Mouse (Mus musculus) embryonic fibroblast, embryonic 13.5 days (primary cell): Measurements from ENCODE around the gene Dip2b. TPM values are rescaled to one million over a fixed set of nuclear protein-coding genes. Genes with fewer than 3 reads are reported as not detected.

Experiments used
- H3K27ac ChIP-seq: 2 replicates; pipeline ENCODE4 v1.5.1; 2012; ENCODE audit warnings: low read length, control low read depth, inconsistent platforms; ENCODE audit not compliant: insufficient read depth
- H3K4me1 ChIP-seq: 2 replicates; pipeline ENCODE4 v1.6.1; 2011; ENCODE audit warnings: low read length; ENCODE audit not compliant: control insufficient read depth, insufficient read depth
- H3K4me3 ChIP-seq: 2 replicates; pipeline ENCODE4 v1.5.1; 2011; ENCODE audit warnings: mild to moderate bottlenecking, control low read depth, low read length; ENCODE audit not compliant: insufficient read depth
- CTCF ChIP-seq: IDR thresholded peaks from 2 replicates; pipeline ENCODE4 v1.5.1; 2011; ENCODE audit warnings: mild to moderate bottlenecking, control low read depth, low read length, moderate library complexity, borderline replicate concordance; ENCODE audit not compliant: insufficient read depth
- POLR2A ChIP-seq: IDR thresholded peaks from 2 replicates; pipeline ENCODE4 v1.6.1; 2011; ENCODE audit warnings: low read depth, mild to moderate bottlenecking, control low read depth, low read length, moderate library complexity
- polyA plus RNA-seq: library from polyadenylated mRNA; stranded (reverse); fragments of >200 nt; gene quantifications from 2 replicates; pipeline ENCODE4 v1.2.4, GENCODE M21; 2011; ENCODE audit warnings: low read depth; ENCODE audit not compliant: missing spikeins, insufficient read length

Gene Dip2b
- polyA plus RNA-seq, 1 experiment, result 20.6 TPM

- peak overlapping the region; percentile 32 for H3K27ac ChIP-seq
- no peak for TF ChIP-seq CTCF
- no peak for TF ChIP-seq POLR2A
These were observed 61.9 kb downstream of the Dip2b start for GRCm38 (mm10) chr15:100100336-100100735.

GRCm38 (mm10) chr15:100101206-100101605 lies 62.7 kb downstream of the Dip2b start:
- Histone ChIP-seq H3K4me3 (no peak overlapping the region), H3K4me1 (peaks cover 17% of the 10 kb centered on the region), H3K27ac (peak overlapping the region; percentile 32)
- TF ChIP-seq POLR2A, result no peak
- no peak for TF ChIP-seq CTCF

More at GRCm38 (mm10) chr15:100100336-100100735, 61.9 kb downstream of the Dip2b start:
- Histone ChIP-seq H3K4me1 (peaks cover 17% of the 10 kb centered on the region), H3K4me3 (no peak overlapping the region)

GRCm38 (mm10) chr15:100104126-100104525 lies 65.7 kb downstream of the Dip2b start:
- no peak overlapping the region for H3K4me3 ChIP-seq
- no peak overlapping the region for H3K27ac ChIP-seq
- H3K4me1 ChIP-seq, result peaks cover 30% of the 10 kb centered on the region
- TF ChIP-seq POLR2A (no peak), CTCF (no peak)

GRCm38 (mm10) chr15:100108071-100108782 lies 69.8 kb downstream of the Dip2b start:
- Histone ChIP-seq H3K4me3 (no peak overlapping the region), H3K4me1 (peaks cover 13% of the 10 kb centered on the region), H3K27ac (peak overlapping the region; percentile 48)
- no peak for TF ChIP-seq CTCF
- no peak for TF ChIP-seq POLR2A

- H3K4me3 ChIP-seq, result no peak overlapping the region
- TF ChIP-seq CTCF (no peak), POLR2A (no peak)
- peaks cover 17% of the 10 kb centered on the region for H3K4me1 ChIP-seq
- H3K27ac ChIP-seq, result no peak overlapping the region
These were observed 71.5 kb downstream of the Dip2b start for GRCm38 (mm10) chr15:100109916-100110315.

GRCm38 (mm10) chr15:100111891-100112290 lies 73.4 kb downstream of the Dip2b start:
- Histone ChIP-seq H3K27ac (no peak overlapping the region), H3K4me1 (peaks cover 16% of the 10 kb centered on the region), H3K4me3 (no peak overlapping the region)
- no peak for TF ChIP-seq CTCF

GRCm38 (mm10) chr15:100112309-100112966 lies 74.0 kb downstream of the Dip2b start:
- no peak overlapping the region for H3K4me3 ChIP-seq
- TF ChIP-seq CTCF (no peak), POLR2A (no peak)
- no peak overlapping the region for H3K27ac ChIP-seq
- H3K4me1 ChIP-seq, result peaks cover 16% of the 10 kb centered on the region

- Histone ChIP-seq H3K4me1 (peaks cover 6% of the 10 kb centered on the region; the same call in 1 of the 2 replicates), H3K27ac (no peak overlapping the region), H3K4me3 (no peak overlapping the region)
- TF ChIP-seq CTCF (no peak), POLR2A (no peak)
These were observed 75.1 kb downstream of the Dip2b start for GRCm38 (mm10) chr15:100113343-100114275.

- Histone ChIP-seq H3K4me1 (peaks cover 6% of the 10 kb centered on the region), H3K27ac (no peak overlapping the region), H3K4me3 (no peak overlapping the region)
- TF ChIP-seq CTCF (no peak), POLR2A (no peak)
These were observed 77.0 kb downstream of the Dip2b start for GRCm38 (mm10) chr15:100115416-100115815.

GRCm38 (mm10) chr15:100116325-100116724 lies 77.9 kb downstream of the Dip2b start:
- Histone ChIP-seq H3K4me3 (no peak overlapping the region), H3K27ac (no peak overlapping the region), H3K4me1 (peaks cover 6% of the 10 kb centered on the region)
- no peak for TF ChIP-seq POLR2A
- no peak for TF ChIP-seq CTCF
